Mouse (Mus musculus) intestine, embryonic 16.5 days (tissue): ENCODE measurements around the gene Hist1h3g. TPM values are rescaled to one million over a fixed set of nuclear protein-coding genes. Genes with fewer than 3 reads are reported as not detected.
"Not testable (repeated sequence)": the region's sequence is repeated elsewhere in the genome, so short reads cannot be mapped to it uniquely, and the experiment has no call there.

ENCODE experiments used
- ATAC-seq: fragments of 200-750 bp; cut with Nextera tagmentation; 2 replicates; pipeline ENCODE4 v1.8.0; 2017; ENCODE audit warnings: moderate TSS enrichment, moderate library complexity
- H3K27ac ChIP-seq: fragments of 300-500 bp; sonication (generic); 2 replicates; pipeline ENCODE4 v1.5.1; 2014; ENCODE audit warnings: mild to moderate bottlenecking, low read length
- H3K27me3 ChIP-seq: fragments of 300-500 bp; sonication (generic); replicated peaks from 2 replicates; pipeline ENCODE4 v1.6.1; 2014; ENCODE audit warnings: low read length, control low read depth, mixed read lengths; ENCODE audit not compliant: control insufficient read depth, insufficient read depth
- H3K36me3 ChIP-seq: fragments of 300-500 bp; sonication (generic); 2 replicates; pipeline ENCODE4 v1.6.1; 2014; ENCODE audit warnings: low read length, control low read depth; ENCODE audit not compliant: control insufficient read depth, insufficient read depth
- H3K4me1 ChIP-seq: fragments of 300-500 bp; sonication (generic); 2 replicates; pipeline ENCODE4 v1.6.1; 2014; ENCODE audit warnings: low read length, control low read depth, mixed read lengths; ENCODE audit not compliant: control insufficient read depth, insufficient read depth
- H3K4me2 ChIP-seq: fragments of 300-500 bp; sonication (generic); 2 replicates; pipeline ENCODE4 v1.6.1; 2014; ENCODE audit warnings: low read depth, low read length, control low read depth
- H3K4me3 ChIP-seq: fragments of 300-500 bp; sonication (generic); 2 replicates; pipeline ENCODE4 v1.5.1; 2014; ENCODE audit warnings: mild to moderate bottlenecking, low read length
- H3K9ac ChIP-seq: fragments of 300-500 bp; sonication (generic); 2 replicates; pipeline ENCODE4 v1.6.1; 2014; ENCODE audit warnings: low read depth, low read length
- H3K9me3 ChIP-seq: fragments of 300-500 bp; sonication (generic); 2 replicates; pipeline ENCODE4 v1.6.1; 2016; ENCODE audit warnings: low read length, control low read depth; ENCODE audit not compliant: control insufficient read depth
- WGBS: fragments of 180-500 bp; shearing (Covaris S2); extraction: QIAGEN DNeasy Blood & Tissue Kit; methylation state at CpG from one replicate; pipeline ENCODE4 v1.1.7; 2014; 5-methylcytosine and 5-hydroxymethylcytosine counted together
- polyA plus RNA-seq: library from polyadenylated mRNA; unstranded; fragments of >200 nt; fragmentation: Nextera tagmentation; extraction: Ambion mirVana; gene quantifications from 2 replicates; pipeline ENCODE4 v1.2.1, GENCODE M21; 2015

Gene Hist1h3g
- polyA plus RNA-seq, 1 experiment from 2014 or later = 3.7 TPM

GRCm38 (mm10) chr13:23573034-23573897, 38.0 kb downstream of the Hist1h3g start:
- not testable (repeated sequence) for ATAC-seq, H3K27me3 ChIP-seq, H3K36me3 ChIP-seq, H3K9me3 ChIP-seq
- Histone ChIP-seq H3K4me2 (peak overlapping the region; percentile 68), H3K27ac (peak overlapping the region; percentile 93), H3K4me3 (peak overlapping the region; percentile 51), H3K4me1 (peaks cover 12% of the 10 kb centered on the region; the same call in 1 of the 2 replicates), H3K9ac (peak overlapping the region; percentile 70)
- 9% methylated on average over 17 of the region's 20 CpGs for WGBS

GRCm38 (mm10) chr13:23573898-23574524, 38.8 kb downstream of the Hist1h3g start, which contains the start of the genes Hist1h2bf and Hist1h2ad:
Gene Hist1h2bf, minus strand, starts transcription at chr13:23574196.
Gene Hist1h2ad, plus strand, starts transcription at chr13:23574381.
- under 1% methylated on average over 32 of the region's 42 CpGs for WGBS
- H3K4me2 ChIP-seq = peak within 1 kb of the TSS; percentile 68
- ATAC-seq = peak; percentile 87
- H3K36me3 ChIP-seq, H3K9me3 ChIP-seq, H3K27me3 ChIP-seq: not testable (repeated sequence)
- peaks cover 12% of the 10 kb centered on the region; the same call in 1 of the 2 replicates for H3K4me1 ChIP-seq
- H3K4me3 ChIP-seq = peak within 1 kb of the TSS; percentile 51
- H3K9ac ChIP-seq = peak within 1 kb of the TSS; percentile 70
- H3K27ac ChIP-seq = peak within 1 kb of the TSS; percentile 93

GRCm38 (mm10) chr13:23574546-23575170, 39.4 kb downstream of the Hist1h3g start:
- not testable (repeated sequence) for H3K9me3 ChIP-seq, H3K36me3 ChIP-seq, H3K27me3 ChIP-seq, ATAC-seq
- Histone ChIP-seq H3K4me3 (peak overlapping the region; percentile 36), H3K4me2 (peak overlapping the region; percentile 46), H3K9ac (peak overlapping the region; percentile 60), H3K27ac (peak overlapping the region; percentile 93), H3K4me1 (peaks cover 12% of the 10 kb centered on the region; the same call in 1 of the 2 replicates)
- 3% methylated on average over 7 of the region's 39 CpGs for WGBS

- peaks cover 8% of the 10 kb centered on the region; the same call in 1 of the 2 replicates for H3K4me1 ChIP-seq
- ATAC-seq = peak; percentile 61
- H3K4me2 ChIP-seq = peak within 1 kb of the TSS; percentile 70
- H3K27ac ChIP-seq = peak within 1 kb of the TSS; percentile 81
- H3K9me3 ChIP-seq = no peaks in the 10 kb centered on the region
- under 1% methylated on average over 18 of the region's 18 CpGs for WGBS
- no peaks in the 10 kb centered on the region for H3K36me3 ChIP-seq
- peak within 1 kb of the TSS; percentile 52 for H3K4me3 ChIP-seq
- H3K9ac ChIP-seq = peak within 1 kb of the TSS; percentile 71
- H3K27me3 ChIP-seq = no peaks in the 10 kb centered on the region
Observed at GRCm38 (mm10) chr13:23575271-23575851, 40.1 kb downstream of the Hist1h3g start, which contains the start of gene Hist1h3d. Gene Hist1h3d, plus strand, starts transcription at chr13:23575763.

- not testable (repeated sequence) for H3K27me3 ChIP-seq, H3K4me1 ChIP-seq, H3K36me3 ChIP-seq, H3K9me3 ChIP-seq, ATAC-seq
- peak overlapping the region; percentile 81 for H3K27ac ChIP-seq
- H3K4me3 ChIP-seq = peak overlapping the region; percentile 52
- H3K4me2 ChIP-seq = peak overlapping the region; percentile 70
- H3K9ac ChIP-seq = peak overlapping the region; percentile 71
- WGBS = 0% methylated on average over 9 of the region's 40 CpGs
Observed at GRCm38 (mm10) chr13:23575864-23576313, 40.7 kb downstream of the Hist1h3g start.

- Histone ChIP-seq H3K36me3 (no peaks in the 10 kb centered on the region), H3K4me3 (peak overlapping the region; percentile 52), H3K4me1 (peaks cover 9% of the 10 kb centered on the region; the same call in 1 of the 2 replicates), H3K9ac (peak overlapping the region; percentile 71), H3K27ac (peak overlapping the region; percentile 81), H3K27me3 (no peaks in the 10 kb centered on the region), H3K9me3 (no peaks in the 10 kb centered on the region), H3K4me2 (peak overlapping the region; percentile 70)
- WGBS = 9% methylated on average over 7 of the region's 7 CpGs
- no peak for ATAC-seq
Observed at GRCm38 (mm10) chr13:23576351-23576881, 41.2 kb downstream of the Hist1h3g start.

- Histone ChIP-seq H3K36me3 (no peaks in the 10 kb centered on the region), H3K27ac (peak overlapping the region; percentile 81), H3K4me2 (peak overlapping the region; percentile 70), H3K4me3 (peak overlapping the region; percentile 52), H3K27me3 (no peaks in the 10 kb centered on the region), H3K9me3 (no peaks in the 10 kb centered on the region), H3K9ac (peak overlapping the region; percentile 71), H3K4me1 (peaks cover 10% of the 10 kb centered on the region; the same call in 1 of the 2 replicates)
- 38% methylated on average over 6 of the region's 6 CpGs for WGBS
- no peak for ATAC-seq
Observed at GRCm38 (mm10) chr13:23576906-23577639, 41.9 kb downstream of the Hist1h3g start.

- Histone ChIP-seq H3K4me3 (no peak overlapping the region), H3K4me1 (peaks cover 12% of the 10 kb centered on the region; the same call in 1 of the 2 replicates), H3K4me2 (no peak overlapping the region), H3K9ac (no peak overlapping the region), H3K36me3 (no peaks in the 10 kb centered on the region), H3K9me3 (no peaks in the 10 kb centered on the region), H3K27me3 (no peaks in the 10 kb centered on the region), H3K27ac (no peak overlapping the region)
- ATAC-seq = no peak
- WGBS = 98% methylated on average over 1 of the region's 1 CpGs
Observed at GRCm38 (mm10) chr13:23577835-23578234, 42.6 kb downstream of the Hist1h3g start.
